Mouse (Mus musculus): Measurements from ENCODE around the gene Klf8.
"Not testable (repeated sequence)": the region's sequence is repeated elsewhere in the genome, so short reads cannot be mapped to it uniquely, and the experiment has no call there.

The Klf8 gene

GRCm38 (mm10) chrX:153237304-153237919 is at the start of gene Klf8:
Gene Klf8, plus strand, starts transcription at chrX:153237466.
- DNase-seq (ENCODE audit: low spot score), result no peak

GRCm38 (mm10) chrX:153199185-153199584 is 38.1 kb upstream of the Klf8 start:
- peak; percentile 4 for DNase-seq (ENCODE audit: low spot score)

- DNase-seq (ENCODE audit: low spot score), result no peak
These were observed 26.2 kb upstream of the Klf8 start for GRCm38 (mm10) chrX:153211101-153211500.

- DNase-seq (ENCODE audit: low spot score), result no peak
These were observed 6.0 kb upstream of the Klf8 start for GRCm38 (mm10) chrX:153231240-153231639.

GRCm38 (mm10) chrX:153233255-153233654 is 4.0 kb upstream of the Klf8 start:
- no peak for DNase-seq (ENCODE audit: low spot score)

- DNase-seq (ENCODE audit: low spot score), result no peak
These were observed 746 bp downstream of the Klf8 start for GRCm38 (mm10) chrX:153237920-153238504.

- no peak for DNase-seq (ENCODE audit: low spot score)
These were observed 17.0 kb downstream of the Klf8 start for GRCm38 (mm10) chrX:153254256-153254655.

- DNase-seq (ENCODE audit: low spot score), result no peak
These were observed 18.2 kb downstream of the Klf8 start for GRCm38 (mm10) chrX:153255504-153255903.

- no peak for DNase-seq (ENCODE audit: low spot score)
These were observed 44.9 kb downstream of the Klf8 start for GRCm38 (mm10) chrX:153282185-153282584.

GRCm38 (mm10) chrX:153311356-153311755 is 74.1 kb downstream of the Klf8 start:
- DNase-seq (ENCODE audit: low spot score), result no peak

- no peak for DNase-seq (ENCODE audit: low spot score)
These were observed 85.8 kb downstream of the Klf8 start for GRCm38 (mm10) chrX:153323105-153323504.

- not testable (repeated sequence) for DNase-seq (ENCODE audit: low spot score)
These were observed 96.9 kb downstream of the Klf8 start for GRCm38 (mm10) chrX:153334140-153334539.

- peak; percentile 45 for DNase-seq (ENCODE audit: low spot score)
These were observed 122.3 kb downstream of the Klf8 start for GRCm38 (mm10) chrX:153359331-153360215.

GRCm38 (mm10) chrX:153360216-153360590 is 122.9 kb downstream of the Klf8 start:
- DNase-seq (ENCODE audit: low spot score), result peak; percentile 1

GRCm38 (mm10) chrX:153360666-153361269 is 123.5 kb downstream of the Klf8 start:
- no peak for DNase-seq (ENCODE audit: low spot score)

GRCm38 (mm10) chrX:153366754-153367153 is 129.5 kb downstream of the Klf8 start:
- DNase-seq (ENCODE audit: low spot score), result peak; percentile 62

GRCm38 (mm10) chrX:153369780-153370179 is 132.5 kb downstream of the Klf8 start:
- no peak for DNase-seq (ENCODE audit: low spot score)

- DNase-seq (ENCODE audit: low spot score), result no peak
These were observed 137.8 kb downstream of the Klf8 start for GRCm38 (mm10) chrX:153375105-153375504.

GRCm38 (mm10) chrX:153381753-153382152 is 144.5 kb downstream of the Klf8 start:
- no peak for DNase-seq (ENCODE audit: low spot score)

- no peak for DNase-seq (ENCODE audit: low spot score)
These were observed 152.0 kb downstream of the Klf8 start for GRCm38 (mm10) chrX:153389291-153389690.

GRCm38 (mm10) chrX:153417067-153417466 is 179.8 kb downstream of the Klf8 start:
- DNase-seq (ENCODE audit: low spot score), result no peak

- DNase-seq (ENCODE audit: low spot score), result no peak
These were observed 196.5 kb downstream of the Klf8 start for GRCm38 (mm10) chrX:153433659-153434293.
